Mouse (Mus musculus): ENCODE measurements around the gene Foxp3. TPM values are rescaled to one million over a fixed set of nuclear protein-coding genes. Genes with fewer than 3 reads are reported as not detected.

Foxp3 gene
- total RNA-seq, 2 experiments from 2014 or later = not detected

DNA sequence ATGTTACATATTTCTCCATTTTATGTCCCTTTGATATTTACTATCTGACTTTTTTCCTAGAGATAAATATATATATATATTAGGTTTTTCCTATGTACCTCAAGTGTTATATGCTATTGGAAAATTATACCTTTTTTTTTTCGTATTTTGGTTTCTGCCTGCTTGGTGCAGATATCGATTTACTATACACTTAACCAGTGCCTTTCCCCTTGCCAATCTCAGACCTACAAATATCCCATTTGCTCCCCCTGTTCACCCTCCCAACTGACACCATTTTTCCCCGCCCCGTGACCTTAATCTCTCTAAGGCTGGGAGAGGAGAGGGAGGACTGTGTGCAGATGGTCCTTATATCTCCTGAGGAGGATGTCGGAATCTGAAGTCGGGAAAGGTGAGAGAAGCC is 33.3 kb downstream of the Foxp3 start, which contains the start of gene Cacna1f:
Gene Cacna1f, plus strand, starts transcription at position 301 of the 400 bp plus-strand sequence.
- no peak for DNase-seq (ENCODE audit: low spot score in 2 of 2)
- intact Hi-C loops (cut with DNase I) = no loop called here

DNA sequence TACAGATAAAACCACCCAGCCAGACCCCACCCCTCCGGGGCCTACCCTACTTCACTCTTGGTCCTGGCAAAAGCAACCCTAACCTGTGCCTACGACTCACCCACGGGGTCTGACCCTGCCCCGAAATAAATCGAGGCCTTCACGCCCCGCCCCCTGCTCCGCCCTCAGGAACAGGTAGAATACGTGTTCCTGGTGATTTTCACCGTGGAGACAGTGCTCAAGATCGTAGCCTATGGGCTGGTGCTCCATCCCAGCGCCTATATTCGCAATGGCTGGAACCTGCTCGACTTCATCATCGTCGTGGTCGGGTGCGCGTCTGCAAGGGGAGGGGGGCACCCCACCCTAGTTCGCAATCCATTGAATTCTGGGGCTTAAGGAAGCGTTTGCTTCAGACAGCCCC is 36.6 kb downstream of the Foxp3 start:
- DNase-seq (ENCODE audit: low spot score in 2 of 2) = no peak
- intact Hi-C loops (cut with DNase I) = no loop called here

DNA sequence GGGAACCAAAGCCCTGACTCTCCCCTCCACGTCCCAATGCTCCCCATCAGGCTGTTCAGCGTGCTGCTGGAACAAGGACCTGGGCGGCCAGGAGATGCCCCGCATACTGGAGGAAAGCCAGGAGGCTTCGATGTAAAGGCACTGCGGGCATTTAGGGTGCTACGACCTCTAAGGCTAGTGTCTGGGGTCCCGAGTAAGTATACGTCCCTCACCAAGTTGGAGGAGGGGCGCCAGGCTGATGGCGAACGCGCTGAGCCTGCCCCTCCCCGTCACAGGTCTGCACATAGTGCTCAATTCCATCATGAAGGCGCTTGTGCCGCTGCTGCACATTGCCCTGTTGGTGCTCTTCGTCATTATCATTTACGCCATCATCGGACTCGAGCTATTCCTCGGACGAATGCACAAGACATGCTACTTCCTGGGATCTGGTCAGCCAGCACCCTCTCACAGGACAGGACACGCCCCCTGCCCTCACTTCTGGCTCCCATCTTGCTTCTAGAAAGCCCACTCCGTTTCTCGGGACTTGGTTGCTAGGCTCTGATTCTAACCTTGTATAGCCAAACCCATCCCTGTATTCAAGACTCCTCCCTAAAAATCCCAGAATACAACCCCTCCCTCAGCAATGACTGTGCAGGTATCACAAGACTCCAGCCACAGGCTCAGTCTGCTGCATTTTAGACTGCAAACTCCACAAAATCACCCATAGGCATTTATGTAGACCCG is 37.3 kb downstream of the Foxp3 start:
- intact Hi-C loops (cut with DNase I) = no loop called here
- DNase-seq (ENCODE audit: low spot score in 2 of 2) = peak; percentile 7 to 28

GRCm38 (mm10) chrX:7617889-7618551 is 44.6 kb downstream of the Foxp3 start:
- no peak for DNase-seq (ENCODE audit: low spot score in 2 of 2)
- intact Hi-C loops (cut with DNase I) = no loop called here

GRCm38 (mm10) chrX:7632560-7632959 is 59.1 kb downstream of the Foxp3 start:
- intact Hi-C loops (cut with DNase I) = no loop called here
- no peak for DNase-seq (ENCODE audit: low spot score in 2 of 2)

DNA sequence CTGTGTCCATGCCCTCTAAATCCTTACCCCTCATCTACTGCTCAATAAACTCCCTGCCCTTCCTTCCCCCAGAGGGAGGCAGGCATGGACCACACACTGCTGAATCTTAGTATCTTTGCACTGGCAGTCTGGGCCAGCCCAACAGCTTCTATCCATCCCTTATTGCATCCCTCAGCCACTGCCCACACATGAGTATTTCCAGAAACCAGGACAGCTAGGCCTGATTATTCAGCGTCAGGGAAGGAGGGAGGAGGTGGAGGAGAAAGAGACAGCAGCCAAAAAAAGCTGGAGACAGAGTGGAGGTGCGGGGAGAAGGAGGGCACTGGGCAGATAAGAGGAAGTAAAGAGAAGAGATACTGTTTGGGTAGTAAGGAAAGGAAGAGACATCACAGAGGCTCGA is 61.7 kb downstream of the Foxp3 start:
- intact Hi-C loops (cut with DNase I) = no loop called here
- peak; percentile 49 to 64 for DNase-seq (ENCODE audit: low spot score in 2 of 2)

GRCm38 (mm10) chrX:7638401-7639091 is 65.1 kb downstream of the Foxp3 start, which contains the start of gene Syp:
Gene Syp (plus strand): TSS chrX:7638471.
- peak; percentile 89 to 91 for DNase-seq (ENCODE audit: low spot score in 2 of 2)
- intact Hi-C loops (cut with DNase I) = no loop called here

DNA sequence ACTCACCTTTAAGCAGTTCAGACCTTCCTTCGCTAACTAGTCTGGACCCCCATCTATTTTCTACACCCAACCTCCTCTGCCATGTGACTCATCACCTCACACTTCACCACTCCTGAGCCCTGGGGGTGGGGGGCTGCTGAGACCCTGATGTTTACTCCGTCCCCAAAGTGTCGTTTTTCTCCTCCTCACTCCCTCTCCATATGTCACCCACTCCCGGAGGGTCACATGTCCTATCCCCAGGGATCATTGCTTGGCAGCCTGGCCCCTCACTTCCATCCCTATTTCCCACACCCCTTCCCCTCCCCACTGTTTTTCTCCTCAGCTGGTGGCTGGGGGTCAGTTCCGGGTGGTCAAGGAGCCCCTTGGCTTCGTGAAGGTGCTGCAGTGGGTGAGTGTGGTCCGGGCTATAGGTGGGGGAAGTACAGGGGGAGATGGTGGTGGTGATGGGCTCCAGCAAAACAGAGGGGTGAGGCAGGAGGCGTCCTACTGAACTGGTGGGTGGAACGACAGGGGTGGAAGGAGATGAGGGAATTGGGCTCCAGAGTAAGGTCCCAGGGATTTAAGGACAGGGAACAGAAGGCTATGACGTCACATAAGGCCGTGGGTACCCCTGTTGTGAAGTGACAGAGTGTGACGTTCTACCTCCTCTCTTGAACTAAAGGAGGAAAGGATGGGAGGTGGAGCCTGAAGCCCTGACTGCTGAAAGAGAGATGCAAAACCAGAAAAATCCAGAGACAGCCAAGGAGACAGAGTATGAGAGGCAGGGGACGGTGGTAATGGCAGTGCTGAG is 66.3 kb downstream of the Foxp3 start:
- intact Hi-C loops (cut with DNase I) = loop anchor here (5.0 to 10.0 kb wide), 2 partner anchors 67 to 215 kb away; partner anchors contain the start of genes Foxp3 and Ppp1r3f
- DNase-seq (ENCODE audit: low spot score in 2 of 2) = peak in 1 of 2 experiments; percentile 47

GRCm38 (mm10) chrX:7640785-7641184 is 67.3 kb downstream of the Foxp3 start:
- intact Hi-C loops (cut with DNase I) = loop anchor here (5.0 to 10.0 kb wide), 2 partner anchors 68 to 216 kb away; partner anchors contain the start of genes Foxp3 and Ppp1r3f
- DNase-seq (ENCODE audit: low spot score in 2 of 2) = no peak

Other genes with a start within 250 kb of the Foxp3 start
- 10 to 100 TPM; 13.3 to 15.7 TPM for gene Usp27x, start 197.8 kb upstream of the Foxp3 start, total RNA-seq (2021)
- 10 to 100 TPM; 16.4 to 16.7 TPM for gene Ppp1r3f, start 639 bp downstream of the Foxp3 start, total RNA-seq (2021)
- 10 to 100 TPM; 26.2 to 26.3 TPM for gene Ccdc22, start 31.9 kb downstream of the Foxp3 start, total RNA-seq (2021)
- gene Cacna1f, start 33.4 kb downstream of the Foxp3 start, total RNA-seq (2021) = under 1 TPM in 1 of 2 experiments, not detected in 1; 0.19 TPM
- gene Syp, start 64.8 kb downstream of the Foxp3 start, total RNA-seq (2021) = 1,000 to 10,000 TPM; 2,344 to 2,346 TPM
- 1 to 10 TPM; 1.3 to 1.8 TPM for gene Prickle3, start 83.6 kb downstream of the Foxp3 start, total RNA-seq (2021)
- gene Plp2, start 97.7 kb downstream of the Foxp3 start, total RNA-seq (2021) = 10 to 100 TPM in 1 of 2 experiments, 1 to 10 TPM in 1; 9.1 to 12.4 TPM
- under 1 TPM; 0.11 to 0.15 TPM for gene Magix, start 107.6 kb downstream of the Foxp3 start, total RNA-seq (2021)
- gene Gpkow, start 123.5 kb downstream of the Foxp3 start, total RNA-seq (2021) = 10 to 100 TPM; 33.7 to 34.6 TPM
- 10 to 100 TPM; 44.9 to 53.6 TPM for gene Wdr45, start 140.7 kb downstream of the Foxp3 start, total RNA-seq (2021)
- not detected for gene Gm45208, start 148.6 kb downstream of the Foxp3 start, total RNA-seq (2021)
- gene Praf2, start 154.8 kb downstream of the Foxp3 start, total RNA-seq (2021) = 100 to 1,000 TPM; 102 to 110 TPM
- 10 to 100 TPM; 23.1 to 23.8 TPM for gene Ccdc120, start 177.3 kb downstream of the Foxp3 start, total RNA-seq (2021)
- gene Tfe3, start 188.9 kb downstream of the Foxp3 start, total RNA-seq (2021) = 10 to 100 TPM; 35.9 to 37.3 TPM
- 10 to 100 TPM; 83.3 to 92.9 TPM for gene Gripap1, start 216.1 kb downstream of the Foxp3 start, total RNA-seq (2021)
- gene Kcnd1, start 248.6 kb downstream of the Foxp3 start, total RNA-seq (2021) = 1 to 10 TPM; 9.7 TPM

Measured in left cerebral cortex, postnatal 14 days (tissue).